Mouse (Mus musculus) G1E (cell line): Measurements from ENCODE around the gene Magi3.

ENCODE experiments used
- CTCF ChIP-seq: IDR thresholded peaks from 2 replicates; pipeline ENCODE4 v1.5.1; 2012; ENCODE audit warnings: low read depth, low read length, inconsistent platforms, mixed read lengths
- GATA1 ChIP-seq: IDR thresholded peaks from 2 replicates; pipeline ENCODE4 v1.6.1; 2012; ENCODE audit warnings: borderline replicate concordance, low read length, inconsistent platforms, mixed read lengths
- TAL1 ChIP-seq: conservative IDR thresholded peaks from 2 replicates; pipeline ENCODE4 v1.6.1; 2012; ENCODE audit warnings: low read depth, low read length, inconsistent platforms, mixed read lengths

DNA sequence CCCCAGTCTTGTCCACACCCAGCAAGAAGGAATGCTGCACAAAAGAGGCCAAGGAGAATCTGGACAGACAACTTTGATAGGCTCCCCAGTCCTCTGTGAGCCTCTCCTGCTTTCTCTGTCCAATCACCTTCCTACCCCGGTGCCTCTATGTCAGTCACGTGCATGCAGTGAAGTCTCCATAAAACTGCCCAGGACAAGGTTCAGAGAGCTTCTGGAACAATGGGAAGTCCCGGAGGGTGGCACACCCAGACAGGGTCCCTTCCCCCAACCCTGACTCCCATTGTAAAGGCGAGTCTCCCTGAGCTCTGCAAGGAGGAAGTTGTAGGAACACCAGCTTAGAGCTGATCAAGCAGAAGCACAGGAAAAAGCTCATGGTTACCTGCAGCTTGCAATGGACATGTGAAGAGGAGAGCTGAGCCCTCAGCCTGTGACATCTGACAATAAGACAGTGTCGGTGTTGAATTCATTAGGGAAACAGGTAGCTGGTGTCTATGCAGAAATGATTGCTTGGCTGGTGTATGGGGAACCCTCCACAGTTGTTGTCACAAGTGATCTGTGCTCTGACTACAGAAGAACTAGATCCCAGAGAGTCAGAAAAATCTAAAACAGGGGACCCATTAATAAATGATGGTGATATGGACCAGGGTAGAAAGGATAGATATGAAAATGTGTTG lies 7.4 kb upstream of the Magi3 start:
- TF ChIP-seq TAL1 (no peak), CTCF (no peak), GATA1 (no peak)
